Mouse (Mus musculus) limb, embryonic 12.5 days (tissue): ENCODE results near the gene Dst. TPM values are rescaled to one million over a fixed set of nuclear protein-coding genes. Genes with fewer than 3 reads are reported as not detected.
A peak's percentile ranks its signal among the peaks of the same experiment; 100 is the strongest.

Experiments used
- ATAC-seq: fragments of 200-750 bp; cut with Nextera tagmentation; 2 replicates; pipeline ENCODE4 v1.8.0; 2017; ENCODE audit warnings: low read depth, moderate TSS enrichment; ENCODE audit not compliant: insufficient number of reproducible peaks, insufficient read depth, low FRiP score, low TSS enrichment
- H3K27ac ChIP-seq: fragments of 300-500 bp; sonication (generic); 2 replicates; pipeline ENCODE4 v1.5.1; 2016; ENCODE audit warnings: mild to moderate bottlenecking, moderate library complexity
- H3K27me3 ChIP-seq: fragments of 300-500 bp; sonication (generic); 2 replicates; pipeline ENCODE4 v1.6.1; 2016; ENCODE audit warnings: mild to moderate bottlenecking, moderate library complexity
- H3K36me3 ChIP-seq: fragments of 300-500 bp; sonication (generic); 2 replicates; pipeline ENCODE4 v1.6.1; 2016; ENCODE audit warnings: mild to moderate bottlenecking, moderate library complexity
- H3K4me1 ChIP-seq: fragments of 300-500 bp; sonication (generic); replicated peaks from 2 replicates; pipeline ENCODE4 v1.6.1; 2016
- H3K4me2 ChIP-seq: fragments of 300-500 bp; sonication (generic); 2 replicates; pipeline ENCODE4 v1.6.1; 2016; ENCODE audit warnings: mild to moderate bottlenecking, moderate library complexity
- H3K4me3 ChIP-seq: fragments of 300-500 bp; sonication (generic); replicated peaks from 2 replicates; pipeline ENCODE4 v1.5.1; 2016; ENCODE audit warnings: mild to moderate bottlenecking
- H3K9ac ChIP-seq: fragments of 300-500 bp; sonication (generic); replicated peaks from 2 replicates; pipeline ENCODE4 v1.6.1; 2016; ENCODE audit warnings: mild to moderate bottlenecking, moderate library complexity
- H3K9me3 ChIP-seq: fragments of 300-500 bp; sonication (generic); 2 replicates; pipeline ENCODE4 v1.6.1; 2016; ENCODE audit warnings: mild to moderate bottlenecking, moderate library complexity
- WGBS: fragments of 180-500 bp; shearing (Covaris S2); methylation state at CpG from one replicate; pipeline ENCODE4 v1.1.7; 2016; 5-methylcytosine and 5-hydroxymethylcytosine counted together
- polyA plus RNA-seq: library from polyadenylated mRNA; unstranded; fragments of >200 nt; fragmentation: Nextera tagmentation; extraction: Ambion mirVana; gene quantifications from 2 replicates; pipeline ENCODE4 v1.2.1, GENCODE M21; 2016

The Dst gene
- 23.8 and 25.5 TPM in 2 replicates for polyA plus RNA-seq

DNA sequence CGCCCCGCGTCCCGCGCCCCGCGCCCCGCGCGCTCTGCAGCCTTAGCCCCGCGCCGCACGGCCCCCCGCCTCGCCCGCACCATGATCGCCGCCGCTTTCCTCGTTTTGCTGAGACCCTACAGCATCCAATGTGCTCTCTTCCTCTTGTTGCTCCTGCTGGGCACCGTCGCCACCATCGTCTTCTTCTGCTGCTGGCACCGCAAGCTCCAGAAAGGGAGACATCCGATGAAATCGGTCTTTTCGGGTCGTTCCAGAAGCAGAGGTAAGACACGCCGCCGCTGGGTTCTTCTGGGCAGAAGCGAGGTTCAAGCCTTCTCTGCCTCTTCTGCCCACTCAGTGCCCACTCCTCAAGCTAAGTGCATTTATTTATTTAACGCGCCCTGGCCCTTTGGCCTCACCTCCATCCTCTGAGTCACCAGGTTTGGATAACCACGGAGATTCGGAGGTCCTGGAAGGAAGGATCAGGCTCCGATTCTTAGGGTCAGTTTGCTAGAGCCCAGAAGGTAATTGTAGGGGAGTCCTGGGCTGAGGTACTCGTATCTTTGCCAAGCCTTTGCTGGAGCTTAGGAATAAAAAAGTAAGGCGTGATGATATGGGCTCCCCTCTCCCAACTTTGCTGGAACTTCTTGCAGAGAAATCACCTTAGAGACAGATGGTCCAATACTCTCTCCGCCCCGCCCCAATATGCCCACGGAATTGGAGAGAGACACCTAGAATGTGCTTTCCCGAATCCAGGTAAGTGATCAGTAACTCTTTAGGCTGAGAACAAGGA, at the start of gene Dst:
Gene Dst (plus strand): TSS at position 35 of the 772 bp plus-strand sequence.
- Histone ChIP-seq H3K4me3 (peak within 1 kb of the TSS; percentile 73), H3K4me1 (peaks cover 9% of the 10 kb centered on the region; the same call in 1 of the 2 replicates), H3K36me3 (no peaks in the 10 kb centered on the region), H3K9ac (peak within 1 kb of the TSS; percentile 70), H3K27ac (no peak within 1 kb of the TSS), H3K4me2 (peak within 1 kb of the TSS; percentile 90), H3K9me3 (no peaks in the 10 kb centered on the region), H3K27me3 (peaks cover 43% of the 10 kb centered on the region)
- ATAC-seq = no peak
- 3% methylated on average over 44 of the region's 44 CpGs for whole genome bisulfite sequencing

DNA sequence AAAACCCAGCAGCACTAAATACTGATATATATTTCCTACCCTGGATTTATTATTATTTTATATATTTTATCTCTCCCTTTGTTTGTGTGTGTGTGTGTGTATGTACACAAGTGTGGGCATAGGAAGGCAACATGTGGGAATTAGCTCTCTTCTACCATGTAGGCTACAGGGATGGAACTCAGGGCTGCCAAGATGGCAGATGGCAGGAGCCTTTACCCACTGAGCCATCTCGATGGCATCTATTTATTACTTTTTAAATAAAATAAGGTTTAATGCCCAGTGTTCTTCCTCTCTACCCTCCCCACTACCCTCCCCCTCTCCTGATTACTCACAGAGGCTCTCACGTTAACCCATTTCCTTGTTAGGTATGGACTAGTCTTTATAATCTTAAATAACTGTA, 39.0 kb upstream of the Dst start:
- Histone ChIP-seq H3K4me3 (no peak overlapping the region), H3K27ac (no peak overlapping the region)
- WGBS = 87% methylated on average over 2 of the region's 2 CpGs

GRCm38 (mm10) chr1:33869437-33869836, 38.6 kb upstream of the Dst start:
- Histone ChIP-seq H3K4me1 (no peaks in the 10 kb centered on the region), H3K4me3 (no peak overlapping the region), H3K9me3 (peaks cover 3% of the 10 kb centered on the region; the same call in 1 of the 2 replicates), H3K36me3 (no peaks in the 10 kb centered on the region), H3K4me2 (no peak overlapping the region), H3K27me3 (no peaks in the 10 kb centered on the region), H3K9ac (no peak overlapping the region), H3K27ac (no peak overlapping the region)
- WGBS = 90% methylated on average over 3 of the region's 3 CpGs
- ATAC-seq = no peak

More for the DNA sequence above, 39.0 kb upstream of the Dst start:
- ATAC-seq = no peak
- H3K4me2 ChIP-seq = no peak overlapping the region
- no peaks in the 10 kb centered on the region for H3K36me3 ChIP-seq
- H3K27me3 ChIP-seq = no peaks in the 10 kb centered on the region
- H3K4me1 ChIP-seq = no peaks in the 10 kb centered on the region
- H3K9ac ChIP-seq = no peak overlapping the region
- H3K9me3 ChIP-seq = peaks cover 3% of the 10 kb centered on the region; the same call in 1 of the 2 replicates

DNA sequence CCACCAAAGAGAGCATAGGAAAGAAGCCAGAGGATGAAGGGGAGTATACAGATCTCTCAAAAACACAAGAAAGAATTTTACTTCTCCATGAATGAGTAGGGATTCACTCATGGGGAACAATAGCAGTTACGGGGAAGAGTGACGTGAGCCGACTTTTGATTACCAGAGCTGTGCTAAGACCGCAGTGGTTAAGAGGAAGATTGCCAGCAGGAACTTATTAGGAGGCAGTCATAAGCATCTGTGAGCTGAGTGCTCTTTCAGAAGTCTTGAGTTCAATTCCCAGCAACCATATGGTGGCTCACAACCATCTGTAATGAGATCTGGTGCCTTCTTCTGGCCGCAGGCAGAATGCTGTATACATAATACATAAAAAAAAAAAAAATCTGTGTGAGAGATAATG, 34.5 kb upstream of the Dst start:
- Histone ChIP-seq H3K27me3 (no peaks in the 10 kb centered on the region), H3K4me3 (no peak overlapping the region), H3K4me2 (no peak overlapping the region), H3K36me3 (no peaks in the 10 kb centered on the region), H3K9me3 (peaks cover 3% of the 10 kb centered on the region; the same call in 1 of the 2 replicates), H3K27ac (no peak overlapping the region), H3K9ac (no peak overlapping the region), H3K4me1 (no peaks in the 10 kb centered on the region)
- no peak for ATAC-seq
- WGBS = 90% methylated on average over 5 of the region's 5 CpGs

- H3K36me3 ChIP-seq = no peaks in the 10 kb centered on the region
- WGBS = 43% methylated on average over 6 of the region's 6 CpGs
- ATAC-seq = no peak
- no peak overlapping the region for H3K9ac ChIP-seq
- H3K27me3 ChIP-seq = no peaks in the 10 kb centered on the region
- H3K27ac ChIP-seq = no peak overlapping the region
- H3K4me3 ChIP-seq = no peak overlapping the region
- H3K4me1 ChIP-seq = no peaks in the 10 kb centered on the region
- no peak overlapping the region for H3K4me2 ChIP-seq
- H3K9me3 ChIP-seq = peaks cover 3% of the 10 kb centered on the region; the same call in 1 of the 2 replicates
Measured at GRCm38 (mm10) chr1:33875691-33876090, 32.3 kb upstream of the Dst start.

DNA sequence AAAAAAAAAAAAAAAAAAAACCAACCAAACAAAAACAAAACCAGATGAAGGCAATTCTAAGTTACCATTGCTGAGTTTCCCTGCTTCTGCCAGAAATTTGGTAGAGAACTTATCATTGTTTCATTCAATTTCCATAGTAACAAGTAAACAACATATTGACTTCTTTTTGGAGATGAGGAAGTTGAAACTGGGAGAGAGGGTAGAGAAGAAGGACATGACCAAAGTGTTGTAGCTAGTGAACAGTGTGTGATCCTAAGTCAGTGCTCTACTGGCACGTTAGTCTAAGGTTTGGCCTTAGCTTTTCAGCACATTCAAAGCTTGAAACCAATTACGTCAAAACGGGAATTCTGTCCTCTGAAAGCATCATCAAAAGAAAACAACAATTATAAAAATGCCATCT, 31.6 kb upstream of the Dst start:
- Histone ChIP-seq H3K27me3 (no peaks in the 10 kb centered on the region), H3K27ac (no peak overlapping the region), H3K36me3 (no peaks in the 10 kb centered on the region), H3K4me3 (no peak overlapping the region), H3K9ac (no peak overlapping the region), H3K9me3 (peaks cover 3% of the 10 kb centered on the region; the same call in 1 of the 2 replicates), H3K4me1 (no peaks in the 10 kb centered on the region), H3K4me2 (no peak overlapping the region)
- ATAC-seq = no peak
- 85% methylated on average over 3 of the region's 3 CpGs for WGBS

- Histone ChIP-seq H3K9ac (no peak overlapping the region), H3K36me3 (no peaks in the 10 kb centered on the region), H3K4me3 (no peak overlapping the region), H3K27me3 (no peaks in the 10 kb centered on the region), H3K9me3 (no peaks in the 10 kb centered on the region), H3K4me1 (no peaks in the 10 kb centered on the region), H3K27ac (no peak overlapping the region), H3K4me2 (no peak overlapping the region)
- 86% methylated on average over 7 of the region's 7 CpGs for WGBS
- ATAC-seq = no peak
Measured at GRCm38 (mm10) chr1:33878170-33878569, 29.9 kb upstream of the Dst start.

DNA sequence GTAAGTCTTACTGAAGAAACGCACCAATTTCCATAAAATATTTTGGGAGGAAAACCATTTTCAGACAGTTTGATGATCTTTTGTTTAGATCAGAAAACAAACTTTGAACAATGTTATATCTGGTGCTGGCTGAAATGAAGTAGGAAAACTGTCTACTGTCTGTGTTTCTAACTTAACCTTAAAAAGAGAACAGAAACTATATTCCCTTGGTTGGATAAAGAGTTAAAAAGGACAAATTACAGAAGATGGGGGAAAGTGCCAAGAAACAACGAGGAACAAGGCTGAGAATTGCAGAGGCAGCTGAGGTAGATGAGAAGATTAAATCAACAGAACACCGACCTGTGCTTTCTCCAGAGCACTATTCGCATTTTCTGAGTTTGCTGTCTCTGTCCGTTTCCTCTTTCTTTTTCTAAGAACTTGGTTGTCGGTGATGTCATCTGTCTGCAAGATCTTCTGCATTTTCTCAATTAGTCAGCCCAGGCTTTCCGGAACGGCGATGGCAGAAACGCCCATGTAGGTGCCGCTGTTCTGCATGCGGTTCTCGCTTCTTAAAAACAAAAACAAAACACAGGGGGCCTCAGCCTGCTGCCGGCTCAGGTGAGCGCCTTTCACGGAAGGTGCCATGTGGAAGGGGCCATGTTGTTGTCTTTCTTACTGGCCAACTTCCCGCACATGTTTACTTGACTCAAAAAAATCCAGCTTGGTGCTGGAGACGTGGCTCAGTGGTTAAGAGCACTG, 24.8 kb upstream of the Dst start:
- ATAC-seq = no peak
- WGBS = 14% methylated on average over 18 of the region's 18 CpGs
- H3K36me3 ChIP-seq = no peaks in the 10 kb centered on the region
- no peaks in the 10 kb centered on the region for H3K9me3 ChIP-seq
- H3K4me1 ChIP-seq = no peaks in the 10 kb centered on the region
- H3K27me3 ChIP-seq = no peaks in the 10 kb centered on the region
- H3K27ac ChIP-seq = no peak overlapping the region
- no peak overlapping the region for H3K9ac ChIP-seq
- no peak overlapping the region; the same call in 1 of the 2 replicates for H3K4me3 ChIP-seq
- H3K4me2 ChIP-seq = peak overlapping the region; percentile 45

- no peak overlapping the region for H3K4me3 ChIP-seq
- no peak overlapping the region for H3K9ac ChIP-seq
- 71% methylated on average over 10 of the region's 10 CpGs for WGBS
- no peak overlapping the region for H3K4me2 ChIP-seq
- H3K27ac ChIP-seq = no peak overlapping the region
- no peaks in the 10 kb centered on the region for H3K27me3 ChIP-seq
- no peak for ATAC-seq
- no peaks in the 10 kb centered on the region for H3K9me3 ChIP-seq
- H3K4me1 ChIP-seq = no peaks in the 10 kb centered on the region
- H3K36me3 ChIP-seq = no peaks in the 10 kb centered on the region
Measured at GRCm38 (mm10) chr1:33892784-33893183, 15.2 kb upstream of the Dst start.

DNA sequence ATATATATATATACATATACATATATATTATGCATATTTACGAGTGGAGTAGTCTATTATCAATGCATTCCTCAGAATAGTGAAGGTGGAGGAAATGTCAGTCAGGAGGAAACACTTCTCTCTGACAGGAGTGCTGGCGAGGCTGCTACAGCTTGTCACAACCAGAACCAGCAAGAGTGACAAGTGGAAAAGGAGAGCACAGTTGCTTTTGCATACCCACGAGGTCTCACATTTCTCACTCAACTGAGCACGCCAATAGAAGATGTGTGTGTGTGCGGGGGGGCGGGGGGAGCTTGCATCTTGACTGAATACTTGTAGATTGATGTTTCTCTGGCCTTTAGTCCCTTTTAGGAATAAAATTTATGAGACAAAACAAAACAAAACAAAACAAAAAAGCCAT, 11.9 kb upstream of the Dst start:
- no peak overlapping the region for H3K4me3 ChIP-seq
- H3K27me3 ChIP-seq = no peaks in the 10 kb centered on the region
- H3K27ac ChIP-seq = no peak overlapping the region
- no peak overlapping the region for H3K9ac ChIP-seq
- no peaks in the 10 kb centered on the region for H3K9me3 ChIP-seq
- no peak for ATAC-seq
- H3K36me3 ChIP-seq = no peaks in the 10 kb centered on the region
- no peaks in the 10 kb centered on the region for H3K4me1 ChIP-seq
- 78% methylated on average over 6 of the region's 6 CpGs for WGBS
- H3K4me2 ChIP-seq = no peak overlapping the region

- Histone ChIP-seq H3K27ac (no peak overlapping the region), H3K9me3 (no peaks in the 10 kb centered on the region), H3K4me2 (no peak overlapping the region), H3K4me1 (no peaks in the 10 kb centered on the region), H3K36me3 (no peaks in the 10 kb centered on the region), H3K9ac (no peak overlapping the region), H3K4me3 (no peak overlapping the region), H3K27me3 (no peaks in the 10 kb centered on the region)
- 86% methylated on average over 4 of the region's 4 CpGs for WGBS
- no peak for ATAC-seq
Measured at GRCm38 (mm10) chr1:33896666-33897065, 11.4 kb upstream of the Dst start.
